Mouse (Mus musculus): ENCODE measurements at regions not wholly inside any gene's neighbourhood (a gene's known extent, or its start where the extent isn't known, plus 50 kb on each side); places are given as distances from the start of the nearest gene placed in this dataset.

GRCm38 (mm10) chr3:47348451-47348850 is 900.4 kb upstream of the Pabpc4l start:
- peak in 1 of 2 experiments; percentile 1 for DNase-seq (ENCODE audit: low spot score in 2 of 2)

GRCm38 (mm10) chr3:47316356-47317028 is 868.5 kb upstream of the Pabpc4l start:
- no peak for DNase-seq (ENCODE audit: low spot score in 2 of 2)

- DNase-seq (ENCODE audit: low spot score in 2 of 2), result no peak
Observed at GRCm38 (mm10) chr3:47281783-47282182, 833.8 kb upstream of the Pabpc4l start.

GRCm38 (mm10) chr3:47280270-47280669 is 832.3 kb upstream of the Pabpc4l start:
- no peak for DNase-seq (ENCODE audit: low spot score in 2 of 2)

GRCm38 (mm10) chr3:47241030-47241429 is 793.0 kb upstream of the Pabpc4l start:
- DNase-seq (ENCODE audit: low spot score in 2 of 2), result no peak

- no peak for DNase-seq (ENCODE audit: low spot score in 2 of 2)
Observed at GRCm38 (mm10) chr3:47230234-47230633, 782.2 kb upstream of the Pabpc4l start.

GRCm38 (mm10) chr3:47218587-47218986 is 770.6 kb upstream of the Pabpc4l start:
- DNase-seq (ENCODE audit: low spot score in 2 of 2), result no peak

GRCm38 (mm10) chr3:47213141-47213540 is 765.1 kb upstream of the Pabpc4l start:
- no peak for DNase-seq (ENCODE audit: low spot score in 2 of 2)

GRCm38 (mm10) chr3:47197584-47197983 is 749.6 kb upstream of the Pabpc4l start:
- no peak for DNase-seq (ENCODE audit: low spot score in 2 of 2)

GRCm38 (mm10) chr3:47184226-47184625 is 736.2 kb upstream of the Pabpc4l start:
- DNase-seq (ENCODE audit: low spot score in 2 of 2), result no peak

GRCm38 (mm10) chr3:47182762-47183161 is 734.7 kb upstream of the Pabpc4l start:
- no peak for DNase-seq (ENCODE audit: low spot score in 2 of 2)

GRCm38 (mm10) chr3:47180377-47180776 is 732.4 kb upstream of the Pabpc4l start:
- DNase-seq (ENCODE audit: low spot score in 2 of 2), result no peak

All from right cerebral cortex, postnatal 36 days (tissue).